Mouse (Mus musculus): ENCODE data around the gene Ppp1r32. TPM values are rescaled to one million over a fixed set of nuclear protein-coding genes. Genes with fewer than 3 reads are reported as not detected.
A peak's percentile ranks its signal among the peaks of the same experiment; 100 is the strongest.

The Ppp1r32 gene
- polyA plus RNA-seq, 1 experiment = 5.9 TPM

DNA sequence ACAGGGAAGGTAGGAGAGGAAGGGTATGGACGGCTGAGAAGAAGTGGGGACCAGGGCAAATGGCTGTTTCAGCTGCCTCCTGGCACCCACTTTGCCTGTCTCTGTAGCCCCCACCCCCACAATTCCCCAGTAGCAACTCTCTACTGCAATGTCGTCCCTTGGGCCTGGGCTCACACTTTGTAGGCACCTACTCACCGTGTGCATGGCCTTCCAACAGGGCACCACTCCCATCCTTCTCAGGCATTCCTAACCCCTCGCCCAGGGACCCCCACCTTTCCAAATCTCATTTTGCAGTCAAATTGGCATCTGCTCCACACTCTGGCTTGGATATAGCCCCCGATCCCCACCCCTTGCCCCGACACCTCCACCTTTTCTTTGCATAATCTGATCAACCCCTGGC lies 33.5 kb downstream of the Ppp1r32 start:
- H3K4me3 ChIP-seq (replicated peaks; ENCODE audit: extremely low read depth, low read depth, low read length) = no peak overlapping the region
- 74% methylated on average over 6 of the region's 6 CpGs for WGBS
- no peaks in the 10 kb centered on the region for H3K4me1 ChIP-seq (ENCODE audit: control insufficient read depth, insufficient read depth, low read length)
- TF ChIP-seq POLR2A (IDR thresholded peaks at IDR 0.05; ENCODE audit: borderline replicate concordance, extremely low read depth, low read depth, low read length) (no peak), CTCF (IDR thresholded peaks at IDR 0.05; ENCODE audit: insufficient read depth, low read length) (no peak)
- no peak for DNase-seq

DNA sequence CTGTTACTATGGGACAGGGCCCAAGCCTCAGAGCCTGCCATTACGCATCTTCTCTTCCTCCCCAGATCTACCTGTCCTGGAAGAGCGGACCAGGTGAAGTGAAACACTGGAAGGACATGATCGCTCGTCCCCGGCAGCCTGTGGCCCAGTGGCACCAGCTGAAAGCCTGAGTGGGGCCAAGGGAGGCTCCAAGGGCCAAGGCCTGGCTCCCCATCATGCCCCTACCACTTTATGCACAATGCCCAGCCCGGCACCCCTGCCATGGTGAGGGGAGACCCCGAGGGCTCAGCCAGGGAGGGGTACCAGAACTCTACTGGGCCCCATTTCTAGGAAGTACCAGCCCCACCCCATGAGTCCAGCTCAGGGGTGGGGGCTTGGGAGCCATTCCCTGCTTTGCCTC lies 34.5 kb downstream of the Ppp1r32 start:
- Histone ChIP-seq H3K4me1 (ENCODE audit: control insufficient read depth, insufficient read depth, low read length) (no peaks in the 10 kb centered on the region), H3K4me3 (replicated peaks; ENCODE audit: extremely low read depth, low read depth, low read length) (no peak overlapping the region)
- TF ChIP-seq CTCF (IDR thresholded peaks at IDR 0.05; ENCODE audit: insufficient read depth, low read length) = no peak
- TF ChIP-seq POLR2A (IDR thresholded peaks at IDR 0.05; ENCODE audit: borderline replicate concordance, extremely low read depth, low read depth, low read length) = no peak
- 90% methylated on average over 7 of the region's 7 CpGs for WGBS
- no peak for DNase-seq

- no peak for DNase-seq
- TF ChIP-seq CTCF (IDR thresholded peaks at IDR 0.05; ENCODE audit: insufficient read depth, low read length) (no peak), POLR2A (IDR thresholded peaks at IDR 0.05; ENCODE audit: borderline replicate concordance, extremely low read depth, low read depth, low read length) (no peak)
- 88% methylated on average over 15 of the region's 15 CpGs for WGBS
- H3K4me3 ChIP-seq (replicated peaks; ENCODE audit: extremely low read depth, low read depth, low read length) = no peak overlapping the region
- H3K4me1 ChIP-seq (ENCODE audit: control insufficient read depth, insufficient read depth, low read length) = no peaks in the 10 kb centered on the region
These were observed 37.9 kb downstream of the Ppp1r32 start for GRCm38 (mm10) chr19:10444685-10445369.

GRCm38 (mm10) chr19:10437521-10437920 lies 45.2 kb downstream of the Ppp1r32 start:
- Histone ChIP-seq H3K4me1 (ENCODE audit: control insufficient read depth, insufficient read depth, low read length) (no peaks in the 10 kb centered on the region), H3K4me3 (replicated peaks; ENCODE audit: extremely low read depth, low read depth, low read length) (no peak overlapping the region)
- peak; percentile 29 for DNase-seq
- TF ChIP-seq CTCF (IDR thresholded peaks at IDR 0.05; ENCODE audit: insufficient read depth, low read length) (no peak), POLR2A (IDR thresholded peaks at IDR 0.05; ENCODE audit: borderline replicate concordance, extremely low read depth, low read depth, low read length) (no peak)
- WGBS = 46% methylated on average over 1 of the region's 1 CpGs

DNA sequence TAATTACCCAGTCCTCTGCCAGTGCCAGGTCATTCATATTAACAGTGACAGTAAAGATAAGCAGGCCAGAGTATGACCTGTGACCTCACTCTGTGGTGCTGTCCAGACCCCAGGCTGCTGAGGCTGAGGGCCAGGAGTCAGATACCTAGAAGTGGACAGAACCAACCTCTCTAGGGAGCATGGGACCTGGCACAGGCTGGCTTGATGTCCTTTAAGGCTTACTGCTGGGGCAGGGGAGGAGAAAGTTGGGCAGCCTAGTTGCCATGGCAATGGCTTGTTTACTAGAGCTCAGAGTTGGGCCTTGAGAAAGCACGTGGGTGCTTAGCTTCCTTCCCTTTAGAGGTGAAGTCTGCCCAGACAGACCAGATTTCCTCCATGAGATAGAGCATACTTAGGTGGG lies 46.0 kb downstream of the Ppp1r32 start:
- TF ChIP-seq POLR2A (IDR thresholded peaks at IDR 0.05; ENCODE audit: borderline replicate concordance, extremely low read depth, low read depth, low read length) (no peak), CTCF (IDR thresholded peaks at IDR 0.05; ENCODE audit: insufficient read depth, low read length) (no peak)
- no peak overlapping the region for H3K4me3 ChIP-seq (replicated peaks; ENCODE audit: extremely low read depth, low read depth, low read length)
- no peak for DNase-seq
- H3K4me1 ChIP-seq (ENCODE audit: control insufficient read depth, insufficient read depth, low read length) = no peaks in the 10 kb centered on the region
- 24% methylated on average over 1 of the region's 1 CpGs for WGBS

DNA sequence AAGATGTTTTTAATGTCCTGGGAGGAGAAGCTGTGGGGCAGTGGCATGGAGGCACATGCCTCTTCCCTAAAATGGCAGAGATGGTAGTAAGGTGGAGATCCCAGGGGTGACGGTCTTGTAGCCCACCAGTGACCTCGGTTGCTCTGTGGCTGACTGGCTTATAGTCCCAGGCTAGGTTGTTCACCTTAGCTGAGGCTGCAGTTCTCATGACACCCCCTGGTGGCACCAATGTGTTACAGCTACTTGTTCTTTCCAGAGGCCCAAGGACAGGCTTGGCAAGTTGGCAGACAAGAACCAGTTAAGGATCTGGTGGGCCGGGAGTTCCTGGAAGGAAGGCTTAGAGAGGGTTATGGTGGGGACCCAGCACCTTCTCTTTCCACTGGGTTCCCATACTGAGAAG lies 46.8 kb downstream of the Ppp1r32 start:
- 31% methylated on average over 3 of the region's 3 CpGs for WGBS
- DNase-seq = peak; percentile 64
- no peaks in the 10 kb centered on the region for H3K4me1 ChIP-seq (ENCODE audit: control insufficient read depth, insufficient read depth, low read length)
- peak overlapping the region; percentile 17 for H3K4me3 ChIP-seq (replicated peaks; ENCODE audit: extremely low read depth, low read depth, low read length)
- TF ChIP-seq POLR2A (IDR thresholded peaks at IDR 0.05; ENCODE audit: borderline replicate concordance, extremely low read depth, low read depth, low read length) = no peak
- TF ChIP-seq CTCF (IDR thresholded peaks at IDR 0.05; ENCODE audit: insufficient read depth, low read length) = peak; percentile 83

DNA sequence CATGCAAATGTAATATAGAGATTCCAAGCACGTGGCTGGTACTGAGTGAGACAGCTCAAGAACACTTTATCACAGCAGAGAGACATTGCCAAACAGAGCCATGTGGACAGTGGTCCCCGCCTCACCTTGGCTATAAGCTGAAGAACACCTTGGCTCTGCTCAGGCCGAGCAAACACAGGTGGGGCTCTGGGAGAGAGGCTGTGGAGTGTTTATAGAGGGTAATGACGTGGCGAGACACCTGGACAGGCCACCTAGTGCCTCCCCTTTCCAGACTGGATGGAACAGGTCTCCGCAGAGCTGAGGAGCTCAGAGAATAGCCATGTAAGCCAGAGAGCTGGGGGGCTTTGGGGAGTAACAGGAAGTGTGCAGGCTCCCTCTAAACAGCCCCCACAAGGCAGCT lies 47.8 kb downstream of the Ppp1r32 start:
- 57% methylated on average over 6 of the region's 6 CpGs for WGBS
- peak; percentile 57 for DNase-seq
- TF ChIP-seq CTCF (IDR thresholded peaks at IDR 0.05; ENCODE audit: insufficient read depth, low read length) (no peak), POLR2A (IDR thresholded peaks at IDR 0.05; ENCODE audit: borderline replicate concordance, extremely low read depth, low read depth, low read length) (peak; percentile 7; the same call in 1 of the 2 replicates)
- Histone ChIP-seq H3K4me3 (replicated peaks; ENCODE audit: extremely low read depth, low read depth, low read length) (no peak overlapping the region), H3K4me1 (ENCODE audit: control insufficient read depth, insufficient read depth, low read length) (no peaks in the 10 kb centered on the region)

GRCm38 (mm10) chr19:10433879-10434540 lies 48.7 kb downstream of the Ppp1r32 start:
- TF ChIP-seq CTCF (IDR thresholded peaks at IDR 0.05; ENCODE audit: insufficient read depth, low read length) = no peak
- no peak for TF ChIP-seq POLR2A (IDR thresholded peaks at IDR 0.05; ENCODE audit: borderline replicate concordance, extremely low read depth, low read depth, low read length)
- Histone ChIP-seq H3K4me1 (ENCODE audit: control insufficient read depth, insufficient read depth, low read length) (no peaks in the 10 kb centered on the region), H3K4me3 (replicated peaks; ENCODE audit: extremely low read depth, low read depth, low read length) (no peak overlapping the region)
- DNase-seq = no peak
- WGBS = 56% methylated on average over 9 of the region's 9 CpGs

DNA sequence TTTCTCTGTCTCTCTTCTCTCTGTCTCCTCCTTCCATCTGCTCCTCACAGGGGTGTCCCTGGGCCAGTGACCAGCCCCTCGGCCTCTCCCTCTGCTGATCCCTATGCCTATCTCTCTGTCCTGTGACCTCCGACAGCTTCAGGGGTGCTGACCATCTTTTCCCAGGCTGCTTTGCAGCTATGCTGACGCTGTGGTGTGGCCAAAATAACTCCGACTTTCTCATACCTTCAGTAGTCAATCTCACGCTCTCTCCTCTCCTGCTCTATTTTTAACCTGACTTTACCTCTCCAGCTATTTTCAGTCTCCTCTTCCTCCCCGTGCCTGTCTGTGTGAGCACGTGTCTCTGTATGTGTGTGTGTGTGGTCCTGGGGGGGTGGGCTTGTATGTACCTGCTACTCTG lies 49.5 kb downstream of the Ppp1r32 start:
- no peak overlapping the region for H3K4me3 ChIP-seq (replicated peaks; ENCODE audit: extremely low read depth, low read depth, low read length)
- DNase-seq = no peak
- 66% methylated on average over 7 of the region's 7 CpGs for WGBS
- no peak for TF ChIP-seq CTCF (IDR thresholded peaks at IDR 0.05; ENCODE audit: insufficient read depth, low read length)
- TF ChIP-seq POLR2A (IDR thresholded peaks at IDR 0.05; ENCODE audit: borderline replicate concordance, extremely low read depth, low read depth, low read length) = no peak
- no peaks in the 10 kb centered on the region for H3K4me1 ChIP-seq (ENCODE audit: control insufficient read depth, insufficient read depth, low read length)

DNA sequence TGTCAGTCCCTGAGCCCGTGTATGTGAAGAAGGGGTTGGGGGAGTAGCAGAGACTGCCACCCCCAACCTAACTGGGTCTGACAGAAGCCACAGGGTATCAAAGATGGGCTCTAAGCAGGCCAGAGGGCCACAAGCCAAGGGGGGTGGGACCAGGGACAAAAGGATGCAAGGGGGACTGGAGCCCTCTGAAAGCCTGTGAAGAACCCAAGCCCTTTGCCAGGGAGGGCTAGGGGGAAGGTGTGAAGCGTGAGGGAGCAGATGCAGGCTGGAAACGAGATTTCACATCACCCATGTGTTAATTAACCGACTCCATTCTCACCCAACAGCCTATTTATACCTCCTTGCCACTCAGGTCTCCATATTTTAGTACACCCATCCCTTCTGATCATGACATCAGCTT lies 50.9 kb downstream of the Ppp1r32 start:
- 75% methylated on average over 4 of the region's 4 CpGs for WGBS
- TF ChIP-seq POLR2A (IDR thresholded peaks at IDR 0.05; ENCODE audit: borderline replicate concordance, extremely low read depth, low read depth, low read length) = no peak
- TF ChIP-seq CTCF (IDR thresholded peaks at IDR 0.05; ENCODE audit: insufficient read depth, low read length) = no peak
- Histone ChIP-seq H3K4me1 (ENCODE audit: control insufficient read depth, insufficient read depth, low read length) (no peaks in the 10 kb centered on the region), H3K4me3 (replicated peaks; ENCODE audit: extremely low read depth, low read depth, low read length) (no peak overlapping the region)
- DNase-seq = no peak
